Mouse (Mus musculus) left cerebral cortex, postnatal 4 days (tissue): ENCODE data around the gene BC048562. TPM values are rescaled to one million over a fixed set of nuclear protein-coding genes. Genes with fewer than 3 reads are reported as not detected.

ENCODE experiments used
- DNase-seq: peaks from one replicate; pipeline ENCODE4 v3.0.0-alpha.2; 2022
- intact Hi-C: fragments of 180-260 bp; cut with DNase I; formaldehyde crosslinking; loops from one replicate; pipeline ENCODE4 v1.15.1; 2025
- total RNA-seq, 2 experiments: library from RNA; stranded (reverse); gene quantifications; 2 replicates each; pipeline ENCODE4 v1.2.3; 2021

BC048562 gene
- total RNA-seq, 2 experiments from 2014 or later: not detected

DNA sequence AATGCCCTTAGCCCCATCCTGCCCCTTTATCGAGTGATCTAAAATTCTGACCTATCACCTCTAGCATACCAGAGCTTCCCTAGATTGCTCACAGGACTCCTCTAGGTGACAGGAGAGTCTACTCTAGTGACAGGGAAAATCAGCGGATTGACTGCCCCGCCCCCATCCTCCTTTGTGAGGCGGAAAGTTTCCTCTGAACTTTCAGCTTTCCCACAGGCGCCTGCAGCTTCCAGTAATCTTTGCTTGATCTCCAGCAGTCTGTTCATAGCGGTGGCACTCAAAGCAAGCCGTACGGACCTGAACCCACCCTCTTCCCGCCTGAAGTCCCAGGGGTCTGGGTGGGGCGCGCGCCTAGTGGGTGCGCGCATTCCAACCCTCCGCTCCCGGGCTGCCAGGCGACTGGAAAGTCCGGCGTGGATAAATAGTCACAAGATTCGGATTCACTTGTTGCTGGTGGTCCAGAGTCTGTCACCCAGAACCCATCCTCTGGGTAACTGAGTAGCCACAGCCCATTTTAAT, 42.4 kb downstream of the BC048562 start:
- intact Hi-C loops: no loop called here
- peak; percentile 60 for DNase-seq

- intact Hi-C loops: no loop called here
- no peak for DNase-seq
Observed at GRCm38 (mm10) chr9:108479241-108479640, 43.0 kb downstream of the BC048562 start.

DNA sequence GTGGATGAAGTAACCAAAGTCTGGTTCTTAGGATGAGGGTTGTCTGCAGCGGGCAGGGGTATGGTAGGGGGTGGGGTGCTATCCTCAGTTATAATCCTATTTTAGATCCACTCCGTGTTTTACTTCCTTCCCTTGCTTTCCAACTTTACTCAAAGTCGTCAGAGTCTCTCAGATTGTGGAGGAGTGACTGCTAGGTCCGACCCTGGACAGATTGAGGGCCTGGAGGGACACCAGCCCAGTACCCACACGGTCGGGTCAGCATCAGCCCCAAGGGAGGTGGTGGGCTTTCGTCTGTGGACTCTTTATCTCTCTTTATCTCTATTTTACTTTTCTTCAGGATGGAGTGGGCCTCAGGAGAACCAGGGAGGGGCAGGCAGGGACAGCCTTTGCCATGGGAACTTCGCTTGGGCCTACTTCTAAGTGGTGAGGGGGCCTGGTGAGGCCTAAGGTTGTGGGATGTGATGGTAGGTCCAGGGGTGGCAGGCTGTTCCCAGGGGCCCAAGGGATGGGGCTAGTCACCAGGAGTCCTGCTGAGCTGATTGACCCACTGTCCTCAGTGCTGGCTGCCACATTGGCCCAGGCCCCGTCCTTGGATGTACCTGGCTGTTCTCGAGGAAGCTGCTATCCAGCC, 43.6 kb downstream of the BC048562 start, which contains the start of gene Lamb2:
TSS of gene Lamb2 (plus strand) at position 16 of the 631 bp plus-strand sequence.
- intact Hi-C loops: no loop called here

GRCm38 (mm10) chr9:108480813-108481519, 44.7 kb downstream of the BC048562 start:
- intact Hi-C loops: no loop called here
- no peak for DNase-seq

More for the DNA sequence above, 43.6 kb downstream of the BC048562 start, which contains the start of gene Lamb2:
- no peak for DNase-seq

DNA sequence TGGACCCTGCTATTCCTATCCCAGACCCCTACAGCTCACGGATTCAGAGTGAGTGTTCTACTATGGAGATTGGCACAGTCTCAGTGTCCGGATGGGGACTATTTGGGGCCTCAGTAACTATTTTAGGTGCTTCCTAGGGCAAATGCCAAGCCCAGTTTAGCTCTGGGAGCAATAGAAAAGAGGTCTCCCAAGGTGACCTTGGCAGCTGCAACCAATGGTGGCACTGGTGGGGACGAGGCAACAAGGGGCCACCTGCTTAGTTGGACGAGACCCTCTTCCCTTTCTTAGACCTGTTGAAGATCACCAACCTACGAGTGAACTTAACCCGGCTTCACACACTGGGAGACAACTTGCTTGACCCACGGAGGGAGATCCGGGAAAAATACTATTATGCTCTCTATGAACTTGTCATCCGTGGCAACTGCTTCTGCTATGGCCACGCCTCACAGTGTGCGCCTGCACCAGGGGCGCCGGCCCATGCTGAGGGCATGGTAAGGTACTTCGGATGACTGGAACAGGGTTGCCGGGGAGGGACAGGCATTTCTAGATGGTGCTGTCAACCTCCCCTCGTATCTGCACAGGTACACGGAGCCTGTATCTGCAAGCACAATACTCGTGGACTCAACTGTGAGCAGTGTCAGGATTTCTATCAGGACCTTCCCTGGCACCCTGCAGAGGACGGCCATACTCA, 45.4 kb downstream of the BC048562 start:
- intact Hi-C loops: no loop called here
- no peak for DNase-seq

- intact Hi-C loops: no loop called here
- no peak for DNase-seq
Observed at GRCm38 (mm10) chr9:108483051-108483790, 46.9 kb downstream of the BC048562 start.

- intact Hi-C loops: no loop called here
- DNase-seq: no peak
Observed at GRCm38 (mm10) chr9:108484021-108484420, 47.7 kb downstream of the BC048562 start.

DNA sequence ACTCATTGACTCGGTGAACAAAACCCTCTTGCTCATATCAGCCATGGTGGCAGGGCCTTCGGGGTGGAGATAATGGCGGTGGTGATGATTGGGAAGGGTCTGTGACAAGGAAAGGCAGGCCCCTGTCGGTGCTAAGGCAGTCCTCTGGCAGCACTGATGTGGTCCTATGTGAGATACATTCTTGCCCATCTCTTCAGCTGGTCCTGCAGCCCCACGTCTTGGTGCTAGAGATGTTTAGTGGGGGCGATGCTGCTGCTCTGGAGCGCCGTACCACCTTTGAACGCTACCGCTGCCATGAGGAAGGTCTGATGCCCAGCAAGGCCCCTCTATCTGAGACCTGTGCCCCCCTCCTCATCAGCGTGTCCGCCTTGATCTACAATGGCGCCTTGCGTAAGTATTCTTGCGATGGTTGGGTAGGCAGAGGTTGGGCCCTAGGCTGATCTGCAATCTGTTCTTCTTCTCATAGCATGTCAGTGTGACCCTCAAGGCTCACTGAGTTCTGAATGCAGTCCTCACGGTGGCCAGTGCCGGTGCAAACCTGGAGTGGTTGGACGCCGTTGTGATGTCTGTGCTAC, 49.1 kb downstream of the BC048562 start:
- no peak for DNase-seq
- intact Hi-C loops: no loop called here

DNA sequence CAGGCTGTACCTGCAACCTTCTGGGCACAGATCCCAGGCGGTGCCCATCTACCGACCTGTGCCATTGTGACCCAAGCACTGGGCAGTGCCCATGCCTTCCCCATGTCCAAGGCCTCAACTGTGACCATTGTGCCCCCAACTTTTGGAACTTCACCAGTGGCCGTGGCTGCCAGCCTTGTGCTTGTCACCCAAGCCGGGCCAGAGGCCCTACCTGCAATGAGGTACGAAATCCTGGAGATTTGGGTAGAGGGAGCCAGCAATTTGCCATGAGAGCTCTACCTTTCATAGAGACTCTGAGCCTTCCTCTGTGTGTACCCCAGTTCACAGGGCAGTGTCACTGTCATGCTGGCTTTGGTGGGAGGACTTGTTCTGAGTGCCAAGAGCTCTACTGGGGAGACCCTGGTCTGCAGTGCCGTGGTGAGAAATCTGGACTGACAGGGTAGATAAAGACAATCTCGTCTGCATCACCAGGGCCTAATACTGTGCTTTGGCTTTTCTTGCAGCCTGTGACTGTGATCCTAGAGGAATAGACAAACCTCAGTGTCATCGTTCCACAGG, 50.8 kb downstream of the BC048562 start:
- intact Hi-C loops: no loop called here

DNA sequence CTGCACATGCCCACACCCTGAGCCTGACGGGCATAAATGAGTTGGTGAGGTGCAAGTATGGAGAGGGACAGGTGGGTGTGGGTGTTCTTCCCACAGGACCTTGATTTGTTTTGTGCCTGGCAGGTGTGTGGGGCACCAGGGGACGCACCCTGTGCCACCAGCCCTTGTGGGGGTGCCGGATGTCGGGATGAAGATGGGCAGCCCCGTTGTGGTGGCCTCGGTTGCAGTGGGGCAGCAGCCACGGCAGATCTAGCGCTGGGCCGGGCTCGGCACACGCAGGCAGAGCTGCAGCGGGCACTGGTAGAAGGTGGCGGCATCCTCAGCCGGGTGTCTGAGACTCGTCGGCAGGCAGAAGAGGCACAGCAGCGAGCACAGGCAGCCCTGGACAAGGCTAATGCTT, 52.1 kb downstream of the BC048562 start:
- DNase-seq: no peak
- intact Hi-C loops: no loop called here

More for the DNA sequence above, 50.8 kb downstream of the BC048562 start:
- no peak for DNase-seq

DNA sequence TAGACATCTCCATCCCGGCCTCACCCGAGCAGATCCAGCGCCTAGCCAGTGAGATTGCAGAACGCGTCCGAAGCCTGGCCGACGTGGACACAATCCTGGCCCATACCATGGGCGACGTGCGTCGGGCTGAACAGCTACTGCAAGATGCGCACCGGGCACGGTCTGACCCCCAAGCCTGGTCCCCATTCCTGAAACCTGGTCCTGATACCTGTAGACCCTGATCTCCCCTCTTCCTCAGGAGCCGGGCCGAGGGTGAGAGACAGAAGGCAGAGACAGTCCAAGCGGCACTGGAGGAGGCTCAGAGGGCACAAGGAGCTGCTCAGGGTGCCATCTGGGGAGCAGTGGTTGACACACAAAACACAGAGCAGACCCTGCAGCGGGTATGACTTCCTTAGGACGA, 52.9 kb downstream of the BC048562 start:
- intact Hi-C loops: no loop called here
- no peak for DNase-seq

DNA sequence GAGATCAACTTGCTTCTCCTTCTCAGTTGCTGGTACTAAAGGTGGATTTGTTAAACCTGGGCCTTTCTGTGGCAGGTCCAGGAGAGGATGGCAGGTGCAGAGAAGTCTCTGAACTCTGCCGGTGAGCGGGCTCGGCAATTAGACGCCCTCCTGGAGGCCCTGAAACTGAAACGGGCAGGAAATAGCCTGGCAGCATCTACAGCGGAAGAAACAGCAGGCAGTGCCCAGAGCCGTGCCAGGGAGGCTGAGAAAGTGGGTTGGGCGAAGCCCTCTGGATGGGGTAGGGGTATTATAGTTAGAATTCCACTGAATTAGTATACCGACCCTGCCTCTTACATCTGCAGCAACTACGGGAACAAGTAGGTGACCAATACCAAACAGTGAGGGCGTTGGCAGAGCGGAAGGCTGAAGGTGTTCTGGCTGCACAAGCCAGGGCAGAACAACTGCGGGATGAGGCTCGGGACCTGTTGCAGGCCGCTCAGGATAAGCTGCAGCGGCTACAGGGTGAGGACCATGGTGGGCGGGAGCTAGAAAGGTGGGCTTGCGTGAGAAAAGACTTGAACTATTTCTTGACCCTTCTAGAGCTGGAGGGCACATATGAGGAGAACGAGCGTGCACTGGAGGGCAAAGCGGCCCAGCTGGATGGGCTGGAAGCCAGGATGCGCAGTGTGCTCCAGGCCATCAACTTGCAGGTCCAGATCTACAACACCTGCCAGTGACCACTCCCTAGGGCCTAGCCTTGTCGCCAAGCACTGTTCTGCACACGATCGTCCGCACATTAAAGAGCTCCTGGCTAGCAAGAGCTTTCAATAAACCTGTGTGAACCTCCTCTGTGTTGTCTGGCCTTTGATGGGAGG, 53.6 kb downstream of the BC048562 start:
- DNase-seq: no peak
- intact Hi-C loops: no loop called here

- intact Hi-C loops: no loop called here
- DNase-seq: peak; percentile 95
Observed at GRCm38 (mm10) chr9:108490559-108491285, 54.4 kb downstream of the BC048562 start, which contains the start of gene Usp19. Gene Usp19, plus strand, starts transcription at chr9:108490602.

- intact Hi-C loops: no loop called here
Observed at GRCm38 (mm10) chr9:108491286-108491580, 55.0 kb downstream of the BC048562 start.

DNA sequence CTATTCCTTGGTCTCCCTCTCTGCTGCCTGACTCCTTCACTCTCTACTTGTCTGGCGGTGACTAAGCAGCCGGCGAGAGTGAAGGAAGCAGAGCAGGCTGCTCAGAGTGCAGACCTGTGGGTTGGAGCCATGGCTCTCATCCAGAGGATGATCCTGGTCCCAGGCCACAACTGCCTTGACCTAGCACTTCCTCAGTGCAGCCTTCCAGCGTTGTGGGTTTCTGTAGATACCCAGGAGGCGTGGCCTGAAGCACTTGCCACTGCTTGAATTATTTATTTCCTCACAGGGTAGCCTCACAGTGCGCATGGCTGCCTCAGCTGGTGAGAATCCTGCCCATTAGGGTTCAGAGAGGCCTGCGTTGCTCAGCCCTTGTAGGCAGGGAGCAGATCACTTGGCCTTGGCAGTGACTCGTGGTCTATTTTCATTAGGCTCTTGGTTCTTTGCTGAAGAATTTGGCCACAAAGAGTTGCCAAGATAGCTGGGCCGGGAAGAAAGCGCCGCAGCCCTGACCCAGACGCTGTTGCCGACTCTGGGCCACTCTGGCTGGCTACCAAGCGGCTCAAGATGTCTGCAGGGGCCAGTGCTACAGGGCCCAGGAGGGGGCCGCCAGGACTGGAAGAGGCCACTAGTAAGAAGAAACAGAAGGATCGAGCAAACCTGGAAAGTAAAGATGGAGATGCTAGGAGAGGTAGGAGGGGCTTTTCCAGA, 55.9 kb downstream of the BC048562 start:
- intact Hi-C loops: no loop called here
- DNase-seq: no peak

More at GRCm38 (mm10) chr9:108491286-108491580, 55.0 kb downstream of the BC048562 start:
- DNase-seq: no peak

DNA sequence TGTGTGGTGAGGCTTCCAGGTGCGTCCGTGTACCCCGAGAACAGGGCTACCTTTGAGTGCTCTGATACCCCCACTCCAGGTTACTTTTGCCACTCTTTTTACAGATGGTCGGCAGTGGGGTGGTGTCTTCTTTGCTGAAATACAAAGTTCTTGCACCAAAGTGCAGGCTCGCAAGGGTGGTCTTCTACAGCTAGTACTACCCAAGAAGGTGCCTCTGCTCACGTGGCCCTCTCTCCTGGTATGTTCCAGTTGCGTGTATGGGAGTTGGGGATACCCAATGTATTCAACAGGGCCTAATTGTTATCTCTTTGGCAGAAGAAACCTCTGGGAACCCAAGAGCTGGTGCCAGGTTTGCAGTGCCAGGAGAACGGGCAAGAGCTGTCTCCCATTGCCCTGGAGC, 57.0 kb downstream of the BC048562 start:
- intact Hi-C loops: no loop called here
- no peak for DNase-seq

- no peak for DNase-seq
- intact Hi-C loops: no loop called here
Observed at GRCm38 (mm10) chr9:108494146-108494825, 58.0 kb downstream of the BC048562 start.
